Mouse (Mus musculus): Measurements from ENCODE around the gene Enkur.
"Not testable (repeated sequence)": the region's sequence is repeated elsewhere in the genome, so short reads cannot be mapped to it uniquely, and the experiment has no call there.

Gene Enkur

GRCm38 (mm10) chr2:21204912-21205830 lies at the start of gene Enkur, which contains the start of gene Thnsl1:
TSS of gene Enkur (minus strand) at chr2:21205365.
TSS of gene Thnsl1 (plus strand) at chr2:21205724.
- DNase-seq (ENCODE audit: low read depth, low spot score) = peak; percentile 94

- no peak for DNase-seq (ENCODE audit: low read depth, low spot score)
Observed at GRCm38 (mm10) chr2:21254308-21254707, 49.1 kb upstream of the Enkur start.

GRCm38 (mm10) chr2:21253644-21254043 lies 48.5 kb upstream of the Enkur start:
- DNase-seq (ENCODE audit: low read depth, low spot score) = no peak

GRCm38 (mm10) chr2:21245477-21246102 lies 40.4 kb upstream of the Enkur start:
- DNase-seq (ENCODE audit: low read depth, low spot score) = no peak

GRCm38 (mm10) chr2:21244986-21245385 lies 39.8 kb upstream of the Enkur start:
- DNase-seq (ENCODE audit: low read depth, low spot score) = no peak

GRCm38 (mm10) chr2:21244104-21244503 lies 38.9 kb upstream of the Enkur start:
- DNase-seq (ENCODE audit: low read depth, low spot score) = not testable (repeated sequence)

- peak; percentile 79 for DNase-seq (ENCODE audit: low read depth, low spot score)
Observed at GRCm38 (mm10) chr2:21236846-21237245, 31.7 kb upstream of the Enkur start.

- no peak for DNase-seq (ENCODE audit: low read depth, low spot score)
Observed at GRCm38 (mm10) chr2:21235844-21236386, 30.8 kb upstream of the Enkur start.

GRCm38 (mm10) chr2:21234871-21235648 lies 29.9 kb upstream of the Enkur start:
- DNase-seq (ENCODE audit: low read depth, low spot score) = peak; percentile 84

- DNase-seq (ENCODE audit: low read depth, low spot score) = no peak
Observed at GRCm38 (mm10) chr2:21231147-21231546, 26.0 kb upstream of the Enkur start.

- DNase-seq (ENCODE audit: low read depth, low spot score) = no peak
Observed at GRCm38 (mm10) chr2:21230276-21230675, 25.1 kb upstream of the Enkur start.

- no peak for DNase-seq (ENCODE audit: low read depth, low spot score)
Observed at GRCm38 (mm10) chr2:21222453-21223384, 17.6 kb upstream of the Enkur start.

GRCm38 (mm10) chr2:21215284-21215683 lies 10.1 kb upstream of the Enkur start:
- no peak for DNase-seq (ENCODE audit: low read depth, low spot score)

- no peak for DNase-seq (ENCODE audit: low read depth, low spot score)
Observed at GRCm38 (mm10) chr2:21214322-21214721, 9.2 kb upstream of the Enkur start.

- no peak for DNase-seq (ENCODE audit: low read depth, low spot score)
Observed at GRCm38 (mm10) chr2:21211361-21211760, 6.2 kb upstream of the Enkur start.

- no peak for DNase-seq (ENCODE audit: low read depth, low spot score)
Observed at GRCm38 (mm10) chr2:21206278-21206677, 1.1 kb upstream of the Enkur start.

- no peak for DNase-seq (ENCODE audit: low read depth, low spot score)
Observed at GRCm38 (mm10) chr2:21205831-21206159, 630 bp upstream of the Enkur start.

GRCm38 (mm10) chr2:21202754-21203153 lies 2.4 kb downstream of the Enkur start:
- DNase-seq (ENCODE audit: low read depth, low spot score) = peak; percentile 70

- no peak for DNase-seq (ENCODE audit: low read depth, low spot score)
Observed at GRCm38 (mm10) chr2:21199051-21199450, 6.1 kb downstream of the Enkur start.

- DNase-seq (ENCODE audit: low read depth, low spot score) = no peak
Observed at GRCm38 (mm10) chr2:21195233-21195632, 9.9 kb downstream of the Enkur start.

GRCm38 (mm10) chr2:21191232-21191631 lies 13.9 kb downstream of the Enkur start:
- no peak for DNase-seq (ENCODE audit: low read depth, low spot score)

Measured in 3T3-L1 (cell line).